Mouse (Mus musculus): ENCODE data around the gene Kdm2b. TPM values are rescaled to one million over a fixed set of nuclear protein-coding genes. Genes with fewer than 3 reads are reported as not detected.

Kdm2b gene
- total RNA-seq, 2 experiments from 2014 or later = 13.0 to 13.7 TPM

GRCm38 (mm10) chr5:123013599-123014315 lies 24.1 kb upstream of the Kdm2b start:
- peak; percentile 50 to 56 for DNase-seq (ENCODE audit: low spot score in 2 of 2)

GRCm38 (mm10) chr5:123011705-123012104 lies 22.1 kb upstream of the Kdm2b start:
- no peak for DNase-seq (ENCODE audit: low spot score in 2 of 2)

- DNase-seq (ENCODE audit: low spot score in 2 of 2) = no peak
These were observed 21.2 kb upstream of the Kdm2b start for GRCm38 (mm10) chr5:123010806-123011205.

- DNase-seq (ENCODE audit: low spot score in 2 of 2) = no peak
These were observed 20.2 kb upstream of the Kdm2b start for GRCm38 (mm10) chr5:123009873-123010272.

- DNase-seq (ENCODE audit: low spot score in 2 of 2) = no peak
These were observed 19.4 kb upstream of the Kdm2b start for GRCm38 (mm10) chr5:123008877-123009493.

- no peak for DNase-seq (ENCODE audit: low spot score in 2 of 2)
These were observed 16.3 kb upstream of the Kdm2b start for GRCm38 (mm10) chr5:123005716-123006592.

GRCm38 (mm10) chr5:123000901-123001300 lies 11.3 kb upstream of the Kdm2b start:
- no peak for DNase-seq (ENCODE audit: low spot score in 2 of 2)

- no peak for DNase-seq (ENCODE audit: low spot score in 2 of 2)
These were observed 7.9 kb upstream of the Kdm2b start for GRCm38 (mm10) chr5:122997205-122998204.

GRCm38 (mm10) chr5:122994910-122995309 lies 5.3 kb upstream of the Kdm2b start:
- DNase-seq (ENCODE audit: low spot score in 2 of 2) = no peak

GRCm38 (mm10) chr5:122994303-122994846 lies 4.8 kb upstream of the Kdm2b start:
- peak; percentile 76 to 80 for DNase-seq (ENCODE audit: low spot score in 2 of 2)

GRCm38 (mm10) chr5:122993811-122994210 lies 4.2 kb upstream of the Kdm2b start:
- DNase-seq (ENCODE audit: low spot score in 2 of 2) = no peak

GRCm38 (mm10) chr5:122991350-122992004 lies 1.9 kb upstream of the Kdm2b start:
- DNase-seq (ENCODE audit: low spot score in 2 of 2) = no peak

GRCm38 (mm10) chr5:122990411-122991160 lies 963 bp upstream of the Kdm2b start:
- DNase-seq (ENCODE audit: low spot score in 2 of 2) = no peak

- DNase-seq (ENCODE audit: low spot score in 2 of 2) = peak; percentile 68 to 69
These were observed 560 bp downstream of the Kdm2b start for GRCm38 (mm10) chr5:122989001-122989525.

GRCm38 (mm10) chr5:122988021-122988751 lies 1.4 kb downstream of the Kdm2b start:
- DNase-seq (ENCODE audit: low spot score in 2 of 2) = peak; percentile 35 to 45

GRCm38 (mm10) chr5:122987211-122988020 lies 2.2 kb downstream of the Kdm2b start:
- peak in 1 of 2 experiments; percentile 24 for DNase-seq (ENCODE audit: low spot score in 2 of 2)

GRCm38 (mm10) chr5:122986091-122986493 lies 3.5 kb downstream of the Kdm2b start:
- DNase-seq (ENCODE audit: low spot score in 2 of 2) = no peak
